Mouse (Mus musculus) splenic B cell, adult 2 months (primary cell): ENCODE data around the gene Tbx6.

ENCODE experiments used
- DNase-seq: peaks from one replicate; pipeline ENCODE4 v3.0.0-alpha.2; 2011; ENCODE audit warnings: low read depth, low spot score
- H3K27me3 ChIP-seq: 2 replicates; pipeline ENCODE4 v1.6.1; 2012; ENCODE audit warnings: mild to moderate bottlenecking, low read length, moderate library complexity, mixed read lengths; ENCODE audit not compliant: control insufficient read depth, poor library complexity, insufficient read depth, severe bottlenecking
- H3K36me3 ChIP-seq: 2 replicates; pipeline ENCODE4 v1.6.1; 2012; ENCODE audit warnings: mild to moderate bottlenecking, low read length, moderate library complexity, mixed read lengths; ENCODE audit not compliant: control insufficient read depth, poor library complexity, insufficient read depth, severe bottlenecking

The Tbx6 gene

GRCm38 (mm10) chr7:126807405-126807804 lies 26.1 kb downstream of the Tbx6 start:
- Histone ChIP-seq H3K36me3 (no peaks in the 10 kb centered on the region), H3K27me3 (no peaks in the 10 kb centered on the region)
- DNase-seq, result no peak

GRCm38 (mm10) chr7:126808703-126809455 lies 27.6 kb downstream of the Tbx6 start:
- DNase-seq, result peak; percentile 49
- H3K36me3 ChIP-seq, result no peaks in the 10 kb centered on the region

GRCm38 (mm10) chr7:126809723-126810369 lies 28.6 kb downstream of the Tbx6 start:
- Histone ChIP-seq H3K36me3 (no peaks in the 10 kb centered on the region), H3K27me3 (no peaks in the 10 kb centered on the region)
- DNase-seq, result no peak

More at GRCm38 (mm10) chr7:126808703-126809455, 27.6 kb downstream of the Tbx6 start:
- H3K27me3 ChIP-seq, result no peaks in the 10 kb centered on the region

GRCm38 (mm10) chr7:126815726-126816222 lies 34.5 kb downstream of the Tbx6 start:
- H3K27me3 ChIP-seq, result no peaks in the 10 kb centered on the region
- DNase-seq, result no peak
- no peaks in the 10 kb centered on the region for H3K36me3 ChIP-seq

GRCm38 (mm10) chr7:126816494-126816893 lies 35.2 kb downstream of the Tbx6 start:
- DNase-seq, result no peak
- no peaks in the 10 kb centered on the region for H3K36me3 ChIP-seq
- no peaks in the 10 kb centered on the region for H3K27me3 ChIP-seq

- H3K27me3 ChIP-seq, result no peaks in the 10 kb centered on the region
- DNase-seq, result no peak
Measured at GRCm38 (mm10) chr7:126817595-126817994, 36.3 kb downstream of the Tbx6 start.

GRCm38 (mm10) chr7:126818818-126819217 lies 37.5 kb downstream of the Tbx6 start:
- no peaks in the 10 kb centered on the region for H3K27me3 ChIP-seq
- H3K36me3 ChIP-seq, result no peaks in the 10 kb centered on the region
- DNase-seq, result no peak

More at GRCm38 (mm10) chr7:126817595-126817994, 36.3 kb downstream of the Tbx6 start:
- H3K36me3 ChIP-seq, result no peaks in the 10 kb centered on the region

- no peaks in the 10 kb centered on the region for H3K36me3 ChIP-seq
- DNase-seq, result peak; percentile 87
- no peaks in the 10 kb centered on the region for H3K27me3 ChIP-seq
Measured at GRCm38 (mm10) chr7:126821835-126822511, 40.7 kb downstream of the Tbx6 start.

GRCm38 (mm10) chr7:126822741-126823140 lies 41.5 kb downstream of the Tbx6 start:
- no peak for DNase-seq
- H3K36me3 ChIP-seq, result no peaks in the 10 kb centered on the region
- no peaks in the 10 kb centered on the region for H3K27me3 ChIP-seq

GRCm38 (mm10) chr7:126823202-126823711 lies 42.0 kb downstream of the Tbx6 start:
- H3K36me3 ChIP-seq, result no peaks in the 10 kb centered on the region
- DNase-seq, result no peak

GRCm38 (mm10) chr7:126823940-126824339 lies 42.7 kb downstream of the Tbx6 start:
- DNase-seq, result no peak
- Histone ChIP-seq H3K36me3 (no peaks in the 10 kb centered on the region), H3K27me3 (no peaks in the 10 kb centered on the region)

More at GRCm38 (mm10) chr7:126823202-126823711, 42.0 kb downstream of the Tbx6 start:
- no peaks in the 10 kb centered on the region for H3K27me3 ChIP-seq

- peak; percentile 28 for DNase-seq
- Histone ChIP-seq H3K27me3 (no peaks in the 10 kb centered on the region), H3K36me3 (no peaks in the 10 kb centered on the region)
Measured at GRCm38 (mm10) chr7:126825403-126825802, 44.1 kb downstream of the Tbx6 start.

GRCm38 (mm10) chr7:126825952-126826351 lies 44.7 kb downstream of the Tbx6 start:
- Histone ChIP-seq H3K27me3 (no peaks in the 10 kb centered on the region), H3K36me3 (no peaks in the 10 kb centered on the region)
- DNase-seq, result no peak

- DNase-seq, result no peak
- Histone ChIP-seq H3K36me3 (no peaks in the 10 kb centered on the region), H3K27me3 (no peaks in the 10 kb centered on the region)
Measured at GRCm38 (mm10) chr7:126831539-126831938, 50.3 kb downstream of the Tbx6 start, which contains the start of gene 4930451I11Rik. TSS of gene 4930451I11Rik (minus strand) at chr7:126831639.
